Mouse (Mus musculus): ENCODE data around the gene Gcn1l1. TPM values are rescaled to one million over a fixed set of nuclear protein-coding genes. Genes with fewer than 3 reads are reported as not detected.
A peak's percentile ranks its signal among the peaks of the same experiment; 100 is the strongest.

Gene Gcn1l1
- polyA plus RNA-seq, 1 experiment from 2014 or later, result 29.3 TPM

DNA sequence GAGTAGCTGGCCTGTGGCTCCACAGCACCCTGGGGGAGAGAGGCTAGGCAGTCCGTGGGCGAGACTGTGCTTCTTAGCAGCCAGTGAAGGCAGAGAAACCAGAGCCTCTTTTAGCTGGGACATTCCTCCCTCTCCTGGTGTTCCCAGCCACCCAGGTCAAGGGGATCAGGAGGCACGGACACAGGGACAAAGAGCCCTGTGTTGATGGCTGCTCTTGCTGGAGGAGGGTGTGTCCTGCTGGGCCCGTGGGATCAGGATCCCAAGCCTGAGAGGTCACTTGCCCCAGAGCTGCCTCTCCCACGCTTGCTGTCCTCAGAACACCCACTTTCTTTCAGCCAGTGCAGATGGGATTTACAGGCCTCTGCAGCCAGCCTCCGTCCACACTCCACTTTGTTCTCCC is 18.0 kb upstream of the Gcn1l1 start:
- Histone ChIP-seq H3K4me1 (ENCODE audit: control insufficient read depth, insufficient read depth, low read length) (peaks cover 20% of the 10 kb centered on the region), H3K9me3 (replicated peaks; ENCODE audit: control insufficient read depth, low read length) (no peaks in the 10 kb centered on the region), H3K27me3 (ENCODE audit: control insufficient read depth, insufficient read depth, low read length) (no peaks in the 10 kb centered on the region), H3K4me2 (ENCODE audit: low read depth, low read length) (no peak overlapping the region), H3K27ac (replicated peaks; ENCODE audit: low read depth, low read length) (no peak overlapping the region; the same call in 1 of the 2 replicates), H3K9ac (replicated peaks; ENCODE audit: low read length) (0 out of 2 replicates have a peak overlapping the region, but pooled peaks have one; percentile 19), H3K36me3 (replicated peaks; ENCODE audit: control insufficient read depth, insufficient read depth, low read depth, low read length) (no peaks in the 10 kb centered on the region), H3K4me3 (ENCODE audit: low read depth, low read length) (no peak overlapping the region)
- DNase-seq (ENCODE audit: low spot score) (no peak), ATAC-seq (replicated peaks; ENCODE audit: insufficient number of reproducible peaks, low FRiP score, low TSS enrichment, low read depth) (no peak; the same call in 1 of the 2 replicates)
- 23% methylated on average over 6 of the region's 6 CpGs for WGBS

DNA sequence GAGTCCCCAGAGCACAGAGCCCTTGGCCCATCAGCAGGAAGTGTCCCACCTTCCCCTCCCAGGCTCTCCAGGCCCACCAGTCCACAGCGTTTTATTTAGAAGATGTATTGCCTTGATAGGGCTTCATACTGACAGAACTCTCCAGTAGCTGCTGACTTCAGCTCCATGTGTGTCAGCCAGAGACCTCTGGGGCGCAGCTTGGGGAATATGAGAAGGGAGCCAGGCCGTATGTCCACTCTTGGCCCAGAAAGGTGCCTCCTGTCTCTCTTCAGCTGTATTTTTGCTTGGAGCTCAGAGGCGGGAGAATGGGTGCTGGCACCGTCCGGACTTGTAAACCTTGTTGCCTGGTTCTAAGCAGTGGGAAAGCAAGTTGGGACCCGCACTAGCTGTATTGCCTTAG is 17.6 kb upstream of the Gcn1l1 start:
- 65% methylated on average over 7 of the region's 7 CpGs for WGBS
- Histone ChIP-seq H3K4me1 (ENCODE audit: control insufficient read depth, insufficient read depth, low read length) (peaks cover 18% of the 10 kb centered on the region), H3K9me3 (replicated peaks; ENCODE audit: control insufficient read depth, low read length) (no peaks in the 10 kb centered on the region), H3K9ac (replicated peaks; ENCODE audit: low read length) (no peak overlapping the region), H3K27me3 (ENCODE audit: control insufficient read depth, insufficient read depth, low read length) (no peaks in the 10 kb centered on the region), H3K27ac (replicated peaks; ENCODE audit: low read depth, low read length) (no peak overlapping the region; the same call in 1 of the 2 replicates), H3K4me3 (ENCODE audit: low read depth, low read length) (no peak overlapping the region), H3K4me2 (ENCODE audit: low read depth, low read length) (no peak overlapping the region), H3K36me3 (replicated peaks; ENCODE audit: control insufficient read depth, insufficient read depth, low read depth, low read length) (no peaks in the 10 kb centered on the region)
- ATAC-seq (replicated peaks; ENCODE audit: insufficient number of reproducible peaks, low FRiP score, low TSS enrichment, low read depth) (no peak), DNase-seq (ENCODE audit: low spot score) (no peak)

DNA sequence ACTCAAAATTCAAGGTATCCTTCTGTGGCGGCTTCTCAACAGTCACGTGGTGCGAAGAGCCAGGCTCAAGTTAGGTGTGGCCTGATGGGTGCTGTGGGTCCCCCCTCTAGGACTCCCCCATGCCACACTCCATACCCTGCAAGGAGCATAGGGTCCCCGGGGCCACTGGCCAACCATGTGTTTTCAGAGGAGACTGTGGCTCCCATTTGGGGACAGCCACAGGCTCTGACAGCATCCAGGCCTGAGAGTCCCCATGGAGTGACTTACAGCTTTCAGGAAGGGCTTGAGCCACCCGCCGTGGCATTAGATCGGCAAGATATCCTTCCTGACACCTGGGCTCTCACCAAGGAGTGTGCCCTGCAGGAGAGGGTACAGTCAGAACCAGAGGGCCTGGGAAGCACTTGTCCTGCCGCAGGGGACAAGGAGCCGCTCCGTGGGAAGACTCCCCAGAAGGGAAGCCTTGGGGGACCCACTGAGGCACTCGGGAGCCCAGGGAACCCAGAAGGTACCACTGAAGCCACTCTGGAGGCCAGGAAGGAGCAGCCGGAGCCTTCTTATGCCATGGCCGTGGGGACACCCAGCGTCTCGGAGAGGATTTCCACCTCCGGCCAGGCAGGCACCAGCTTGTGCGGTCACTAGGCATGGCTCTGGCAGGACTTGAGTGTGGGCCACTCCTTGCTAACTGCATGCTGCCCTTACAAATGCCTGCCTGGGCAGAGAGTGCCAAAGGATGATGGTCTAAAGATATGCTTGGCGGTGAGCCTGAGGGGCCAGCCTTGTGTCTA is 16.4 kb upstream of the Gcn1l1 start:
- Histone ChIP-seq H3K4me3 (ENCODE audit: low read depth, low read length) (no peak overlapping the region), H3K9me3 (replicated peaks; ENCODE audit: control insufficient read depth, low read length) (no peaks in the 10 kb centered on the region), H3K27ac (replicated peaks; ENCODE audit: low read depth, low read length) (no peak overlapping the region), H3K27me3 (ENCODE audit: control insufficient read depth, insufficient read depth, low read length) (no peaks in the 10 kb centered on the region), H3K9ac (replicated peaks; ENCODE audit: low read length) (no peak overlapping the region), H3K4me1 (ENCODE audit: control insufficient read depth, insufficient read depth, low read length) (peaks cover 5% of the 10 kb centered on the region), H3K36me3 (replicated peaks; ENCODE audit: control insufficient read depth, insufficient read depth, low read depth, low read length) (no peaks in the 10 kb centered on the region; the same call in 1 of the 2 replicates), H3K4me2 (ENCODE audit: low read depth, low read length) (no peak overlapping the region)
- WGBS, result 91% methylated on average over 18 of the region's 18 CpGs
- no peak for ATAC-seq (replicated peaks; ENCODE audit: insufficient number of reproducible peaks, low FRiP score, low TSS enrichment, low read depth)
- no peak for DNase-seq (ENCODE audit: low spot score)

DNA sequence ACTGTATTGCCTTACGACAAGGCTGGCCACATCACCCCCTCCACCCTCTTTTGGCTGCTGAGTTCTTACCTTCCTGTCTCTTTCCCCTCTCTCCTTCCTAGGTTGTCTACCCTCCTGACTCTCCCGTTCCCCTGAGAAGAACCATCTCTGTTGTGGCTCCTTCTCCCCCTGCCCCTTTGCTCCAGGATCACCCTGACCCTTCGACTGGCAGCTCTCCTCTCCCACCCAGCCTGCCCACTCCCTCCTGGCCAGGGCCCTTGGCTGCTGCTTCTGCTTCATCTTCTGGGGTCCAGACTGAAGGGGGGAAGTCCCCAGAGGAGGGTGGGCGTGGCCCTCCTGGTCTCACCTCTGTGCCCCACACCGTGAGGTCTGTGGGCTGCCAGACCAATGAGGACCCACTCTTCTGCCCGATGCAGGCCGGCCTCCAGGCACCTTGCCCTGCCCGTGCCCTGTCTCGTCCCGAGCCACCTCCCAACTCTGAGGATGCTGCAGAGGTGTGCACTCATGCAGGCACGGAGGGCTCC is 14.5 kb upstream of the Gcn1l1 start:
- no peak overlapping the region for H3K9ac ChIP-seq (replicated peaks; ENCODE audit: low read length)
- H3K4me1 ChIP-seq (ENCODE audit: control insufficient read depth, insufficient read depth, low read length), result 0 out of 2 replicates have a peak, but pooled peaks cover 2% of the 10 kb centered on the region
- H3K4me3 ChIP-seq (ENCODE audit: low read depth, low read length), result no peak overlapping the region
- no peaks in the 10 kb centered on the region for H3K27me3 ChIP-seq (ENCODE audit: control insufficient read depth, insufficient read depth, low read length)
- no peaks in the 10 kb centered on the region; the same call in 1 of the 2 replicates for H3K36me3 ChIP-seq (replicated peaks; ENCODE audit: control insufficient read depth, insufficient read depth, low read depth, low read length)
- ATAC-seq (replicated peaks; ENCODE audit: insufficient number of reproducible peaks, low FRiP score, low TSS enrichment, low read depth) (0 out of 2 replicates have a peak, but pooled peaks have one; percentile 9), DNase-seq (ENCODE audit: low spot score) (no peak)
- H3K9me3 ChIP-seq (replicated peaks; ENCODE audit: control insufficient read depth, low read length), result no peaks in the 10 kb centered on the region
- H3K27ac ChIP-seq (replicated peaks; ENCODE audit: low read depth, low read length), result no peak overlapping the region
- H3K4me2 ChIP-seq (ENCODE audit: low read depth, low read length), result no peak overlapping the region
- WGBS, result 84% methylated on average over 11 of the region's 11 CpGs

DNA sequence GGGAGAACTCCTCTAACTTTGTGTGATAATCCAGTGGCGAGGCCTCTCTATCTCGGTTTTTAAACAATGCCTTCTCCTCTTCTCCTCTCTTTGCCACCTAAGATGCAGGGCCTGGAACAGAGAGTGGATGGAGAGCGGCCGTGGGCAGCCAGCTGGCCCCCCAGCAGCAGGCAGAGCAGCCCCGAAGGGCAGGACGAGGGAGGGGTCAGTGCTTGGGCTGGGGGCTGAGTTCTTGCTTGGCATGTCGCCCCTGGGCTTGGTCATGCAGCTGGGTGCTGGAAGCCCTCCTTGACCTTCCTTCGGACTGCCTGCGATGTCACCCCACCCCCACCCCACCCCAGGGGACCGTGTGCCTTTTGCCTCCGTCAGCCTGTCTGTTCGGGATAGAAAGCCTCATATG is 13.7 kb upstream of the Gcn1l1 start:
- ATAC-seq (replicated peaks; ENCODE audit: insufficient number of reproducible peaks, low FRiP score, low TSS enrichment, low read depth) (no peak), DNase-seq (ENCODE audit: low spot score) (no peak)
- no peak overlapping the region for H3K4me2 ChIP-seq (ENCODE audit: low read depth, low read length)
- no peak overlapping the region for H3K4me3 ChIP-seq (ENCODE audit: low read depth, low read length)
- H3K36me3 ChIP-seq (replicated peaks; ENCODE audit: control insufficient read depth, insufficient read depth, low read depth, low read length), result no peaks in the 10 kb centered on the region; the same call in 1 of the 2 replicates
- H3K4me1 ChIP-seq (ENCODE audit: control insufficient read depth, insufficient read depth, low read length), result peaks cover 1% of the 10 kb centered on the region; the same call in 1 of the 2 replicates
- no peak overlapping the region for H3K9ac ChIP-seq (replicated peaks; ENCODE audit: low read length)
- H3K9me3 ChIP-seq (replicated peaks; ENCODE audit: control insufficient read depth, low read length), result no peaks in the 10 kb centered on the region
- H3K27ac ChIP-seq (replicated peaks; ENCODE audit: low read depth, low read length), result no peak overlapping the region
- WGBS, result 75% methylated on average over 12 of the region's 12 CpGs
- no peaks in the 10 kb centered on the region for H3K27me3 ChIP-seq (ENCODE audit: control insufficient read depth, insufficient read depth, low read length)

DNA sequence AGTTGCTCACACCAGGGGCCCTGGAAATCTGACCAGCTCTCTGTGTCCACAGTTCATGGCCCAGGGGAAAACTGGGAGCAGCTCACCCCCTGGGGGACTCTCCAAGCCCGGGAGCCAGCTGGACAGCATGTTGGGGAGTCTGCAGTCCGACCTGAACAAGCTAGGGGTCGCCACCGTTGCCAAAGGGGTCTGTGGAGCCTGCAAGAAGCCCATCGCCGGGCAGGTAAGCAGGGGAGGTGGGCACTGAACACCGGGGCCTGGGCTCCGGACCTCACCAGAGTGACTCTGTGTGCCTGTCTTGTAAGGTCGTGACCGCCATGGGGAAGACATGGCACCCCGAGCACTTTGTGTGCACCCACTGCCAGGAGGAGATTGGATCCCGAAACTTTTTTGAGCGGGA is 13.3 kb upstream of the Gcn1l1 start:
- Histone ChIP-seq H3K27me3 (ENCODE audit: control insufficient read depth, insufficient read depth, low read length) (no peaks in the 10 kb centered on the region), H3K27ac (replicated peaks; ENCODE audit: low read depth, low read length) (no peak overlapping the region), H3K9me3 (replicated peaks; ENCODE audit: control insufficient read depth, low read length) (no peaks in the 10 kb centered on the region), H3K4me1 (ENCODE audit: control insufficient read depth, insufficient read depth, low read length) (no peaks in the 10 kb centered on the region; the same call in 1 of the 2 replicates), H3K4me2 (ENCODE audit: low read depth, low read length) (no peak overlapping the region), H3K9ac (replicated peaks; ENCODE audit: low read length) (no peak overlapping the region), H3K4me3 (ENCODE audit: low read depth, low read length) (no peak overlapping the region), H3K36me3 (replicated peaks; ENCODE audit: control insufficient read depth, insufficient read depth, low read depth, low read length) (no peaks in the 10 kb centered on the region; the same call in 1 of the 2 replicates)
- 83% methylated on average over 13 of the region's 13 CpGs for whole genome bisulfite sequencing
- ATAC-seq (replicated peaks; ENCODE audit: insufficient number of reproducible peaks, low FRiP score, low TSS enrichment, low read depth) (no peak), DNase-seq (ENCODE audit: low spot score) (no peak)

DNA sequence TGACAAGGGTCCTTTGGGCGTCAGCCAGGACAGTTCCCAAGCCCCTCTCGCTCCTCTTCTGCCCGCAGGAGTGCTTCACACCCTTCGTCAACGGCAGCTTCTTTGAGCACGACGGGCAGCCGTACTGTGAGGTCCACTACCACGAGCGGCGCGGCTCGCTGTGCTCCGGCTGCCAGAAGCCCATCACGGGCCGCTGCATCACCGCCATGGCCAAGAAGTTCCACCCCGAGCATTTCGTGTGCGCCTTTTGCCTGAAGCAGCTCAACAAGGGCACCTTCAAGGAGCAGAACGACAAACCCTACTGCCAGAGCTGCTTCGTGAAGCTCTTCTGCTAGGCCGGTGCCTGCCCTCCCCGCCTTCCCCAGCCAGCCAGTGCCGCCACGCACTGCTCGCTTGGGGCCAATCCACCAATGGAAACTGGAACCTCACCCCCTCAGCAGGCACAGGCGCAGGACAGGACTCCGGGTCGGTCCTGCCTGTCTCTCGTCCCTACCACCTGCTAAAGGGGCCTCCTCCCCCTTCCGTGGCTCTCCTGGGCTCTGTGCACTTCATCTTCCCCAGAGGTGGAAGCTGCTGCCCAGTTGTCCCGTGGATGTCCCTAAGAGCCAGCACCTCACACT is 11.1 kb upstream of the Gcn1l1 start:
- H3K4me1 ChIP-seq (ENCODE audit: control insufficient read depth, insufficient read depth, low read length), result no peaks in the 10 kb centered on the region; the same call in 1 of the 2 replicates
- DNase-seq (ENCODE audit: low spot score) (no peak), ATAC-seq (replicated peaks; ENCODE audit: insufficient number of reproducible peaks, low FRiP score, low TSS enrichment, low read depth) (no peak)
- H3K9me3 ChIP-seq (replicated peaks; ENCODE audit: control insufficient read depth, low read length), result no peaks in the 10 kb centered on the region
- WGBS, result 89% methylated on average over 33 of the region's 33 CpGs
- no peak overlapping the region for H3K9ac ChIP-seq (replicated peaks; ENCODE audit: low read length)
- no peak overlapping the region for H3K4me2 ChIP-seq (ENCODE audit: low read depth, low read length)
- no peaks in the 10 kb centered on the region; the same call in 1 of the 2 replicates for H3K36me3 ChIP-seq (replicated peaks; ENCODE audit: control insufficient read depth, insufficient read depth, low read depth, low read length)
- no peaks in the 10 kb centered on the region for H3K27me3 ChIP-seq (ENCODE audit: control insufficient read depth, insufficient read depth, low read length)
- H3K4me3 ChIP-seq (ENCODE audit: low read depth, low read length), result no peak overlapping the region
- no peak overlapping the region for H3K27ac ChIP-seq (replicated peaks; ENCODE audit: low read depth, low read length)

Data from embryonic facial prominence, embryonic 11.5 days (tissue).